Mouse (Mus musculus): ENCODE measurements around the gene Myo10.

Gene Myo10

DNA sequence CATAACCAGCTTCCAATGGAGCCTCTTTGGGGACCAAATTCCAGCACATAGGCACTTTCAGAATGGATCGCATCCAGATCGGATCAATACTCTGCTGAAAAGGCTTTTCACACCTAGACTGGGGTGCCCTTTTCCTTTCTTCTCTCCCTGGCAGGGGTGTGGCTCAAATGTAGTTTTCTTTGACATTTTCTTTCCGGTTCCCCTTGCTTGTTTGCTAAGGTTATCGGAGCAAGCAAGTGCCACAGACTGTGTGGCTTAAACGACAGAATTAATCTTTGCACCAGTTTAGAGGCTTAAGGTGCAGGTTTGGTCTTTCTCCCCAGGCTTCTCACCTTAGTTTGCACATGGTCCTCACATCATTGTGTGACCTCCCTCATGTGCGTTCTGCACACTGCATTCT, 11.1 kb upstream of the Myo10 start:
- DNase-seq (ENCODE audit: low read depth) = no peak

DNA sequence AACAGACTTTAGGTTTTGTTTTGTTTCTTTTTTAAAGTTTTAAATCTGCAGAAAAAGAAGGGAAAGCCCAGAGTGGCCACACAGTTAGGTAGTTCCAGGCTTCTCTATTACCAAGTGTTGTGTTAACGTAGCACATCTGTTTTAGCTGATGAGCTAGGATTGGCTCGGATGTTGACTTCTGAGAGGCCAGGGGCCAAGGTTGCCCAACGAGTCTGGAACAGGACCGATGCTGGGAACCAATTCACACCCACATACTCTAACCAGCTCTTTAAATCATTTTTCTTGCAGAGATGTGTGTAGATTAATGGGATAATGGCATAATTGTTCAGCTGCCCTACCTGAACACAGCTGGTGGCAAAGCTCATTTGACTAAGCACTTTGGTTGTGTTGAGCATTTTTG, 1.8 kb upstream of the Myo10 start:
- DNase-seq (ENCODE audit: low read depth) = no peak

DNA sequence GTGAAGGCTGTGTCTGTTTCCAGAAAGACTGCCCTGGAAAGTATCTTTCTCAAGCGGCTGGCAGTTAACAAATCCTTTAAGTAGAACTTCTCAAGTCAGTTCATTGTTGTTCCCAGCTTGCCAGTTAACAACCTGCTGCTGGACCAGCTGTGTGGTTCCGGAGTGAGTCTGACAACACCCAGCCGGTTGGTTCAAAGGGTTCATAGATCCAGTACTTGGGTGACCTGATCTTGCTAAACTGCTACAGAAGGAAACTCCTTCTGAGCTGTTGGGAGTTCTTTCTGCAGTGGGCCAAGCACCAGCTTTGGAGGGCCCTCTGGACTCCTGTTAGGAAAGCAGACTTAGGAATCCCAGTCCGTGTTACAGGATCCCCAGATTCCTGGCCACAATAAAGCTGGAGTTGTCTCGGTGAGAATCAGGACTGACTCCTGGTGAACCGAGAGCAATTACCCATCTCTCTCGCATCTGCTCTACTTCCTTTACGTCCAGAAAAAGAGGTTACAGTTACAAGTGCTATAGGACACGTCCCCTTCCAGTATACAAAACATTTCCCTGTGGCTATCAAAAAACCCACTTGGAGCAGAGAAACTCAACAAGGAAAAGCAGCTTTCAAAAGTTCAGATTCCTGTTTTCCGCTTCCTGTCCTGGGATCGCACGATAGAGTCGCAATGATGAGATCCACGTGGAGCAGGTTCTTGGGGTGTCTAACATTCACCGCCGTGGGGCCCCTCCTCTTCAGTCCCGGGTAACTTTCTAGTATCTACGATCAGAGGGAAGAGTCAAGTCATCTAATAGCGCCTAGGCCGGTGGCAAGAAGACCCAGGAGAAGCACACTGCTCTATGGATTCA, 750 bp upstream of the Myo10 start:
- no peak for DNase-seq (ENCODE audit: low read depth)

DNA sequence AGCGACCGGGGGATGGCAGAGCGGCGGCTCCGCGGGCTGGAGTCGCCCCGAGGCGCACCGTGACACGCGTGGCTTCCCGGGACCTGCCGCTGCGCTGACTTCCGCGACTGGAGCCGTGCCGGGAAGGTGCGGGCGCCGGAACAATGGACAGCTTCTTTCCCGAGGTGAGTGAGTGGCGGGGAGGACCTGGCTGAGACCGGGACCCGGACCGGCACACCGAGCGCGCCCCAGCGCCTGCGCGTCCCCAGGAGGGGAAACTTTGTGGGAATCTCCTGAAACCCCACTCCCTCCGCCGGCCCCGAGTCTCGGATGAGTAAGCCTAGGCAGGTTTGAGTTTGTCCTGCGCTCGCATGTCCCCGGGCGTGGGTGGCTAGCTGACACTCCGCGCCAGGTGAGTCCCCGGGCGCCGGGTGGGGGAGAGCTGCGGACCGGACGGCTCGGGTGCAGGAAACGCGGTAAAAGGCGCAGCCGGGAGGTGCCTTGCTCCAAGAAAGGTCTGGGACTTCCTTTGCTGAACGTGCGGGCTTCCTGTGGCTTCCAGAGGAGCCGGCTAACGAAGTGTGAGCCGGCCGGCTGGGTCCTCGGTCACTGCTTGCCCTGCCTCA, 644 bp downstream of the Myo10 start:
- DNase-seq (ENCODE audit: low read depth) = no peak

DNA sequence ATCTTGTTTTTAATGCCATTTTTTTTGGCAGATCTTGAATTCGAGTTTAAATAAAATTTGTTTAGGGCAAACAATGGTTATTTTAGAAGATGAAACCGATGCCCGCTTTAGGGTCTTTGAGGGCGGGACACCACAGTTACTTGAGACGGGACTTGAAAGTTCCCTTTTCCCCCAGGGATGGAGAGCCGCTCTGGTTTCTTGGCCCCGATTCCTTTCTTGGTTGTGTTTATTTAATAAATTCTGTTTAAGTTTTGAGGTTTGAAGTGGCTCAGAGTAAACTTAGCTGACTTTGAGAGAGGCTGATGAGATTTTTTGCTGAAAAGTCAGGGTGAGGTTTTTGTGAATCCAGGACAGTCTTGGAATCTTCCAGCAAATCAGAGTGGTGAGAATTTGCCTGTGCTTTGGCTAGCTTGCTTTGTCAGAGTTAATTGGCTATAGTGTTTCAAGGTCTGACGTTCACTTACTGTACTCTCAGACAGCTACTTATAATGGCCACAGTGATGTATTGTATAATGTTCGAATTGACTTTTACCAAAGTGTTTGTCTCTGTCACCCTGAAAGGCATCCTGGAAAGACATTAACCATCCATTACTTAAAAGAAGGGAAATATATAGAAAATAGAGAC, 1.3 kb downstream of the Myo10 start:
- DNase-seq (ENCODE audit: low read depth) = no peak

- DNase-seq (ENCODE audit: low read depth) = no peak
Measured at GRCm38 (mm10) chr15:25624263-25624662, 1.9 kb downstream of the Myo10 start.

DNA sequence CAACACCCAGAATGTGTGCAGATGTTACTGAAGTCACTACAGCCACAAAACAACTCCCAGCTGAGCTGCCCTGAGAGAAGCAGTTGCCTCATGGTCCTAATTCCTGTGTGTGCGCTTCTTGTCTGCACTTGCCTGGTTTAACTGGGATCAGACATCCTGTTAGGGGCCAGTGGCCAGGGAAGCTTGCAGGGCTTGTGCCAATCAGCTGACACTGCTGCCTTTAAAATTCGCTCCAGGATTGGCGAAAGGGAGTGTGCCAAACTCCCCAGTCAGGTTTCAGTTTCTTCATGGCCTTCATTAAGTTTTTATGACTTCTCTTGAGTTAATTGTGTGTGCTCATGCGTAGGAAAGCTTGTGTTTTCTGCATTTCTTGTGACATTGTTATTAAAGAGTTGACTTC, 3.1 kb downstream of the Myo10 start:
- peak; percentile 76 for DNase-seq (ENCODE audit: low read depth)

DNA sequence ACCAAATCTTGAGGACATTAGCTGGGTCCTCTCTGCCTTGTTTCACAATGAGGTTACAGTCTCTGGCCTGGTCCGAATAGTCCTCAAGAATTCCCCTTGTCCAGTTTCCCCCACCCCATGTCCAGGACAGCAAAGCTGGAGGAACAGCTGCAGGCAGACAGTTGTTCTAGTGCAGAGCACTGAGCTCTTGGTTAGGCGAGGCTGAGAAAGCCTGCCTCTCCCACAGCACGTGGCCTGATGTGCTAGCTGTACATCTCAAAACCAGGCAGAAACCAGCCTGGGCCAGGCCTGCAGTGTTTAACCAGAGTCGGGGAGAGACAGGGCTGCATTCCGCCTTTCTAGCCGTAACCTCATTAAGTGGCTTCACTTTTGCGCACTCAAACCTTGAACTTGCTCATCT, 4.7 kb downstream of the Myo10 start:
- no peak for DNase-seq (ENCODE audit: low read depth)

GRCm38 (mm10) chr15:25628251-25628650, 5.9 kb downstream of the Myo10 start:
- DNase-seq (ENCODE audit: low read depth) = no peak

GRCm38 (mm10) chr15:25630716-25631115, 8.4 kb downstream of the Myo10 start:
- DNase-seq (ENCODE audit: low read depth) = no peak

DNA sequence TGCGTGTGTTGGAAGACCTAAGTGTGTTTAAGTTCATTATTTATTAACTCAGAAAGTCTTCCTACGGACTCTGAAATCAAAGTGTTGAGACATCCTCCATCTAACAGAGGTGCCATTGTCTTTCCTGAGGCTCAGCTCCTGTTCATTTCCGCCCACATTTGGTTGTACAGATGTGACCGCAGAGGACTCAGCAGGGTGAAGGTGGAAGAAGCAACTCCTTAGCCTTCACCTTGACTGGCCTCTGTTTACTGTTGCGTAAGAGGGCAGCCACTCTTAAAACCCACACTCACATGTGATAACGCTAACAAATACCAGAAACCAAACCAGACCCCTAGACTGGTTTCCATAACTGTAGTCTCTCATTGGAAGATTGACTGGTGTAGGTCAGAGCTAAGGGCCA, 9.0 kb downstream of the Myo10 start:
- no peak for DNase-seq (ENCODE audit: low read depth)

- DNase-seq (ENCODE audit: low read depth) = no peak
Measured at GRCm38 (mm10) chr15:25632902-25633301, 10.6 kb downstream of the Myo10 start.

- DNase-seq (ENCODE audit: low read depth) = no peak
Measured at GRCm38 (mm10) chr15:25633674-25634340, 11.5 kb downstream of the Myo10 start.

DNA sequence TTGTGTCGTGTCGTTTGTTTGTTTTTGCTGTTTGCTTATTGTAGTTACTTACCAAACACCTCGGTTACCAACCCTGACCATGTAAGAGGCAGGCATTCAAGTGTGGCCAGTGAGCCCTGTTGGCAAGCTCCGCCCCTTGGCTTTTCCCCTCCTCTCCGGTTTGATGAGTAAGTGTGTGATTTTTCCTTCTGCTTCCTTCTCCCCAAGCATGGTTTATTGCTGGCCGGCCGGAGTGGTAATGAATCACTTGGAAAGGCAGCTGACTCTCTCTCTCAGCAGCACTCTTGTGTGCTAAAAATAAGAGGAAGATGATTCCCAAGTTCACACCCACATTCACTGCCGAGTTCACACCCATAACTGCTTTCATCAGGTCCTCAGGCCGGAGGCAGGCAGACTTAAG, 15.4 kb downstream of the Myo10 start:
- DNase-seq (ENCODE audit: low read depth) = peak; percentile 98

GRCm38 (mm10) chr15:25639217-25639616, 16.9 kb downstream of the Myo10 start:
- no peak for DNase-seq (ENCODE audit: low read depth)

DNA sequence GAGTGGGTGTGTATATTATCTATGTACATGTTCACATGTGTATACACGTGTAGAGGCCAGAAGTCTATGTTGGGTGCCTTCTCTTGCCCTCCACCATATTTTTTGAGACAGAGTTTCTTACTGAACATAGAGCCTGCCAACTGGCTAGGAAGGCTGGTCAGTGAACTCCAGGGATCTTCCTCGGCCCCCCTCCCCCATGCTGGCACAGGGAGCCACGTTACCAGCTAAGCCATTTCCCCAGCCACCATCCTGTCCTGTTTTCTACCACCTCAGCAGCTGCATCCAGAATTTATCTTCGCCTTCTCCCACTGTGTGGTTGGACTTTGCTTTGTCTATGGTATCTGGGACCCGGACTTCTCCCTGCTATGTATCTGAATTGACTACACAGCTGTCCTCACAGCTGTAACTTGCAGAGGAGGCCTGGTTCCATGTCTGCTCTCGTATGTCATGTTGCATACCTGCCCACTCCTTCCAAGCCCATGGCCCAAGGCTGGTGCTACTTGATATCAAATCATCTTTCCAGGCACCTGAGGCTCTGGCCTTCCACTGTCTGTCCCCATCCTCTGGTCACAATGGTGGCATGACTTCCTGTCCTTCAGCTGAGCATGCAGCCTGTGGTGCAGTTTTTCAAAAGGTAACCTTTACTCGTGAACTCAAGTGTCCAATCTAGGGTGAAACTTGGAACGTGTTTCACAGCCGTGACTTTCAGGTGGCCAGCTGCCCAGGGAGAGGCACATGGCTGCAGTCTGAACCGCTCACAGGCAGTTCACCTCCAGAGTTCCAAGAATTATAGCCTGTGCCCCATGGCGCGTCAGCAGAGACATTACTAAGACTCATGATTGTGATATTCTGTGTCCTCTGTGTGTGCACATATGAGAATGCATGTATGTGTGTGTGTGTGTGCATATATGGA, 18.8 kb downstream of the Myo10 start:
- no peak for DNase-seq (ENCODE audit: low read depth)

DNA sequence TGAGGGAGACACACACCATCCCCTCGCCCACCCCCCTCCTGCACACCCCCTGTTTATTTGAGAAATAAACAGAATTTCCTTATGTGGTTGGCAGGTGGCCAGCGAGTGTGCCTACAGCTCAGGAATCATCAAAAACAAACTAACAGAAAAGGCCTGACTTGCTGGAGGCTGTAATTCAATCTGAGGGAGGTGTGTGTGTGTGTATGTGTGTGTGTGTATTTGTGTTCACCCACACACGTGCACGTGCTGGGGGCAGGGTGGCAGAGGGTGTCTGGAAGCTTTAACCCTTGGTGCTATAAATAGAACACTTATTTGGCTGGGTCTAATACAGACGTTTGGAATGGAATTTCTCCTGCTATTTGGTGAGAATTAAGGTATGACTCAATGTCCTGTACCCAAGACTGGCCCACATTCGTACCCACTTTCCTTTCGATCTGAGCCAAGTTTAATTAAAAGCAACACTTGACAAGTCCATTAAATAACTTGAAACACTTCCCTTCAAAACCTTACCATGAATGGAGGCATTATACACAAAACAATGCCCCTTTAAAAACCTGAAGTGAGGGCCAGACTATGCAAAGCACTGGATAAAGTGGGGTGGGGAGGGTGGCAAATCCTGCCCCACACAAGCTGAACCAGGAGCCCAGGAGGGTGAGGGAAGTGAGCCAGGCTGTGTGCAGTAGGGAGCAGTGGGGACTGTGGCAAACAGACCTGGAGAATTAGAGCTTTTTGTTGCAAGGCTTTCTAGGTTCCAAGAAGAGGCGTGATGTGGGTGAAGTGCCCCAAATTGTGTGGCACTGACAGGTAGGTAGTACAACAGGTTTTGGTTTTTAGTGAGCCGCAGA, 20.1 kb downstream of the Myo10 start:
- peak; percentile 85 for DNase-seq (ENCODE audit: low read depth)

GRCm38 (mm10) chr15:25645862-25646261, 23.5 kb downstream of the Myo10 start:
- no peak for DNase-seq (ENCODE audit: low read depth)

DNA sequence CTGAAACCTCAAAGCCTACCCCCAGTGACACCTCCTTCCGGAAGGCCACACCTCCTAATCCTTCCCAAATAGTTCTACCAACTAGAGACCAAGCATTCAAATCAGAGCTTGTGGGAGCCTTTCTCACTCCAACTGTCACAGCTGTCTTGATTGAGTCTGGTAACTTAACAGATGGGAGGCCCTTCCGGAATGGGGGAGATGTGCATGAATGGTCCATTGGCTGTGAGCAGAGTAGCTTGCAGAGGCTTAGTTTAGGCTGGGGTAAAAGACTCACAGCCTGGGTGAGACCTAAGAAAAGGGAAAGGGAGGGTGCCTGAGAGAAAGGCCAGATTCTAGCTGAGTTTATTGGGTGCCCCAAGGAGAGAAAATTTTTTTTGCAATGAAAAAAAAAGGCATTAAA, 26.0 kb downstream of the Myo10 start:
- no peak for DNase-seq (ENCODE audit: low read depth)

GRCm38 (mm10) chr15:25650371-25650770, 28.0 kb downstream of the Myo10 start:
- DNase-seq (ENCODE audit: low read depth) = peak; percentile 57

GRCm38 (mm10) chr15:25651820-25652219, 29.5 kb downstream of the Myo10 start:
- DNase-seq (ENCODE audit: low read depth) = no peak
